Mouse (Mus musculus): Measurements from ENCODE around the gene Pacs2. TPM values are rescaled to one million over a fixed set of nuclear protein-coding genes. Genes with fewer than 3 reads are reported as not detected.
A peak's percentile ranks its signal among the peaks of the same experiment; 100 is the strongest.

The Pacs2 gene
- total and polyA plus RNA-seq, 3 experiments: 29.8 to 69.7 (median 62.5) TPM

GRCm38 (mm10) chr12:113100448-113101076, 86.3 kb downstream of the Pacs2 start:
- Histone ChIP-seq H3K4me1 (ENCODE audit: control insufficient read depth in 1 of 2, insufficient read depth in 2 of 2, low read length in 2 of 2) (peaks cover 11 to 35% of the 10 kb centered on the region in 2 experiments; a peak in 3 of 4 replicates), H3K79me2 (ENCODE audit: control insufficient read depth, insufficient read depth, low read length, poor library complexity) (peaks cover 75% of the 10 kb centered on the region), H3K27ac (ENCODE audit: control insufficient read depth, low read depth, low read length) (no peak overlapping the region), H3K9me3 (replicated peaks; ENCODE audit: insufficient read depth, low read length) (no peaks in the 10 kb centered on the region), H3K9ac (ENCODE audit: control insufficient read depth, low read depth, low read length, poor library complexity, severe bottlenecking) (no peak overlapping the region), H3K27me3 (ENCODE audit: control insufficient read depth in 1 of 2, insufficient read depth in 2 of 2, low read length in 2 of 2) (0 out of 4 replicates have a peak, but pooled peaks cover 0 to 1% of the 10 kb centered on the region in 2 experiments), H3K36me3 (ENCODE audit: control insufficient read depth in 1 of 2, insufficient read depth in 2 of 2, low read length in 2 of 2) (peaks cover 2 to 21% of the 10 kb centered on the region in 2 experiments), H3K4me3 (ENCODE audit: control insufficient read depth in 1 of 2, insufficient read depth in 1 of 2, low read depth in 2 of 2, low read length in 2 of 2) (no peak overlapping the region)
- TF ChIP-seq POLR2A (IDR thresholded peaks at IDR 0.05; ENCODE audit: control insufficient read depth in 1 of 2, insufficient read depth in 1 of 2, low read depth in 1 of 2, low read length in 2 of 2, poor library complexity in 1 of 2): peak in 1 of 2 experiments; percentile 43; a peak in 1 of 4 replicates
- TF ChIP-seq HCFC1 (IDR thresholded peaks at IDR 0.05; ENCODE audit: low read depth, low read length): no peak
- TF ChIP-seq MAFK (IDR thresholded peaks at IDR 0.05; ENCODE audit: borderline replicate concordance, low read depth, low read length): no peak
- no peak for TF ChIP-seq MEF2A (IDR thresholded peaks at IDR 0.05; ENCODE audit: extremely low read depth, insufficient replicate concordance, low read depth, low read length, poor library complexity, severe bottlenecking)
- no peak for TF ChIP-seq ZKSCAN1 (IDR thresholded peaks at IDR 0.05; ENCODE audit: low read depth, low read length)
- TF ChIP-seq ETS1 (IDR thresholded peaks at IDR 0.05; ENCODE audit: low read depth, low read length): no peak
- TF ChIP-seq JUND (IDR thresholded peaks at IDR 0.05; ENCODE audit: low read depth, low read length): no peak
- TF ChIP-seq NELFE (IDR thresholded peaks at IDR 0.05; ENCODE audit: low read depth, low read length): no peak
- DNase-seq (ENCODE audit: low read depth, low spot score): peak; percentile 59

GRCm38 (mm10) chr12:113101251-113101960, 87.1 kb downstream of the Pacs2 start:
- Histone ChIP-seq H3K4me1 (ENCODE audit: control insufficient read depth in 1 of 2, insufficient read depth in 2 of 2, low read length in 2 of 2) (peaks cover 17 to 44% of the 10 kb centered on the region in 2 experiments), H3K79me2 (ENCODE audit: control insufficient read depth, insufficient read depth, low read length, poor library complexity) (peaks cover 84% of the 10 kb centered on the region), H3K9ac (ENCODE audit: control insufficient read depth, low read depth, low read length, poor library complexity, severe bottlenecking) (no peak overlapping the region), H3K9me3 (replicated peaks; ENCODE audit: insufficient read depth, low read length) (no peaks in the 10 kb centered on the region), H3K4me3 (ENCODE audit: control insufficient read depth in 1 of 2, insufficient read depth in 1 of 2, low read depth in 2 of 2, low read length in 2 of 2) (no peak overlapping the region), H3K36me3 (ENCODE audit: control insufficient read depth in 1 of 2, insufficient read depth in 2 of 2, low read length in 2 of 2) (peaks cover 2 to 28% of the 10 kb centered on the region in 2 experiments), H3K27ac (ENCODE audit: control insufficient read depth, low read depth, low read length) (no peak overlapping the region), H3K27me3 (ENCODE audit: control insufficient read depth in 1 of 2, insufficient read depth in 2 of 2, low read length in 2 of 2) (no peaks in the 10 kb centered on the region)
- DNase-seq (ENCODE audit: low read depth, low spot score): no peak
- no peak for TF ChIP-seq MYB (IDR thresholded peaks at IDR 0.05; ENCODE audit: low read depth, low read length)
- TF ChIP-seq POLR2AphosphoS5 (IDR thresholded peaks at IDR 0.05; ENCODE audit: borderline replicate concordance, low read depth, low read length): no peak
- no peak for TF ChIP-seq ETS1 (IDR thresholded peaks at IDR 0.05; ENCODE audit: low read depth, low read length)
- no peak for TF ChIP-seq ZNF384 (IDR thresholded peaks at IDR 0.05; ENCODE audit: low read depth, low read length)
- no peak for TF ChIP-seq MXI1 (IDR thresholded peaks at IDR 0.05; ENCODE audit: low read depth, low read length)
- TF ChIP-seq POLR2A (IDR thresholded peaks at IDR 0.05; ENCODE audit: control insufficient read depth in 1 of 2, insufficient read depth in 1 of 2, low read depth in 1 of 2, low read length in 2 of 2, poor library complexity in 1 of 2): no peak
- no peak for TF ChIP-seq RAD21 (IDR thresholded peaks at IDR 0.05; ENCODE audit: low read depth, low read length)
- TF ChIP-seq MAZ (IDR thresholded peaks at IDR 0.05; ENCODE audit: low read depth, low read length): no peak
- TF ChIP-seq EP300 (IDR thresholded peaks at IDR 0.05; ENCODE audit: low read depth in 1 of 2, low read length in 2 of 2): no peak
- no peak for TF ChIP-seq USF1 (IDR thresholded peaks at IDR 0.05; ENCODE audit: low read depth, low read length)

All from MEL (cell line).